Mouse (Mus musculus): ENCODE results near the gene Oprm1.
A peak's percentile ranks its signal among the peaks of the same experiment; 100 is the strongest.
"Not testable (repeated sequence)": the region's sequence is repeated elsewhere in the genome, so short reads cannot be mapped to it uniquely, and the experiment has no call there.

Gene Oprm1

GRCm38 (mm10) chr10:6758206-6758605 is at the start of gene Oprm1:
TSS of gene Oprm1 (plus strand) at chr10:6758506.
- DNase-seq (ENCODE audit: low read depth, low spot score): no peak

GRCm38 (mm10) chr10:6717181-6717948 is 40.9 kb upstream of the Oprm1 start:
- no peak for DNase-seq (ENCODE audit: low read depth, low spot score)

GRCm38 (mm10) chr10:6723765-6724164 is 34.5 kb upstream of the Oprm1 start:
- no peak for DNase-seq (ENCODE audit: low read depth, low spot score)

- no peak for DNase-seq (ENCODE audit: low read depth, low spot score)
Observed at GRCm38 (mm10) chr10:6728469-6728868, 29.8 kb upstream of the Oprm1 start.

GRCm38 (mm10) chr10:6753375-6753774 is 4.9 kb upstream of the Oprm1 start:
- DNase-seq (ENCODE audit: low read depth, low spot score): no peak

GRCm38 (mm10) chr10:6761287-6761811 is 3.0 kb downstream of the Oprm1 start, which contains the start of gene Gm10945:
TSS of gene Gm10945 (minus strand) at chr10:6761761.
- DNase-seq (ENCODE audit: low read depth, low spot score): no peak

GRCm38 (mm10) chr10:6788517-6789237 is 30.4 kb downstream of the Oprm1 start:
- no peak for DNase-seq (ENCODE audit: low read depth, low spot score)

- DNase-seq (ENCODE audit: low read depth, low spot score): no peak
Observed at GRCm38 (mm10) chr10:6790226-6790625, 31.9 kb downstream of the Oprm1 start.

GRCm38 (mm10) chr10:6820626-6821025 is 62.3 kb downstream of the Oprm1 start:
- DNase-seq (ENCODE audit: low read depth, low spot score): no peak

- no peak for DNase-seq (ENCODE audit: low read depth, low spot score)
Observed at GRCm38 (mm10) chr10:6842225-6842624, 83.9 kb downstream of the Oprm1 start.

GRCm38 (mm10) chr10:6846283-6846682 is 88.0 kb downstream of the Oprm1 start:
- DNase-seq (ENCODE audit: low read depth, low spot score): no peak

GRCm38 (mm10) chr10:6848162-6848754 is 90.0 kb downstream of the Oprm1 start:
- DNase-seq (ENCODE audit: low read depth, low spot score): no peak

GRCm38 (mm10) chr10:6848834-6849233 is 90.5 kb downstream of the Oprm1 start:
- no peak for DNase-seq (ENCODE audit: low read depth, low spot score)

- DNase-seq (ENCODE audit: low read depth, low spot score): no peak
Observed at GRCm38 (mm10) chr10:6855812-6856211, 97.5 kb downstream of the Oprm1 start.

- no peak for DNase-seq (ENCODE audit: low read depth, low spot score)
Observed at GRCm38 (mm10) chr10:6871418-6872072, 113.2 kb downstream of the Oprm1 start.

GRCm38 (mm10) chr10:6873917-6874316 is 115.6 kb downstream of the Oprm1 start:
- no peak for DNase-seq (ENCODE audit: low read depth, low spot score)

GRCm38 (mm10) chr10:6878276-6878881 is 120.1 kb downstream of the Oprm1 start:
- DNase-seq (ENCODE audit: low read depth, low spot score): no peak

GRCm38 (mm10) chr10:6882041-6882440 is 123.7 kb downstream of the Oprm1 start:
- not testable (repeated sequence) for DNase-seq (ENCODE audit: low read depth, low spot score)

GRCm38 (mm10) chr10:6885460-6885859 is 127.2 kb downstream of the Oprm1 start:
- DNase-seq (ENCODE audit: low read depth, low spot score): peak; percentile 15

- DNase-seq (ENCODE audit: low read depth, low spot score): no peak
Observed at GRCm38 (mm10) chr10:6889640-6890245, 131.4 kb downstream of the Oprm1 start.

Data from retina, adult 2 months (tissue).